14 mouse cellular contexts compared by ENCODE assay signal in the genomic region with DNA sequence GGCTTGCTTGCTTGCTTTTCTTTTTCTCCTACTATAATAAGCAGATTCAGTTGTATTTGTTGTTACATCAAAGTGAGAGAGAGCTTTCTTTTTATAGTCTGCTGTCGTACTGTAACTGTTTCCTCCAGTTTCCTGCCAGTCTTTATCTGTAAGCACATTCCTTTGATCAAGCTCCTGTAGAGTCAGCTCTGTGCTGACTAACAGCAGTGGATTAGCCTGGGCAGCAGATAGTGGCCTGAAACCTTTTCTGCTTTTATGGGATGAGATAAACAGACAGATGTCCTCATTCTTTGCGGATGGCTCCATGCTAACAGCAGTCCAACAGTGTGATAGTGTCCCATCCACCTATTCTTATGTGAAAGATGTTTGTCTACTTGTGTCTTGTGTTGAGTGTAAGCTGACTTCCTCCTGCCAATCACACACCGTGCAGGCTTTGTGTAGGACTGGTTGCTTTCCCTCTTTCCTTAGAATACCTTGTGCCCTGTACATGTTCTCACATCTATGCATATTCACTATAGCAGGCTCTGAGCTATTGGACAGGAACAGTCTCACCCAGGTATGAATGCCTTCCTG.
DNase-seq lines count a peak whose midpoint lies in the region; ATAC-seq and TF ChIP-seq lines count a peak whose summit lies in the region.
"Had no signal": no experiment of that assay in that cellular context is flagged by ENCODE, and none has a peak within 500 bp of the region (broad histone marks: within the 10 kb centered on the region; RNA-seq: fewer than 3 reads in every experiment).

No protein-coding gene starts in this region.

- no peak overlapping the region for H3K9ac ChIP-seq in heart, embryonic 14.5 days (ENCODE audit: low read length)
- no peak overlapping the region for H3K9ac ChIP-seq in heart, adult 2 months (ENCODE audit: low read depth, low read length)
- no peak overlapping the region; the same call in none of the 2 replicates for H3K9ac ChIP-seq in liver, embryonic 14.5 days (replicated peaks)
- H3K9ac ChIP-seq in forebrain, embryonic 11.5 days (ENCODE audit: low read length): no peak overlapping the region
- H3K9ac ChIP-seq: forebrain, embryonic 13.5 days; midbrain, embryonic 12.5 days; neural tube, embryonic 12.5 days had no signal

- no peaks in the 10 kb centered on the region for H3K79me2 ChIP-seq in heart, adult 2 months (replicated peaks; ENCODE audit: control insufficient read depth, insufficient read depth, low read length)

- TF ChIP-seq EP300 in heart, adult 2 months (IDR thresholded peaks at IDR 0.05; ENCODE audit: insufficient read depth, low read depth, low read length): no peak
- peak; percentile 95 for TF ChIP-seq EP300 in liver, embryonic 14.5 days (IDR thresholded peaks at IDR 0.05; ENCODE audit: low read depth)

- H3K27me3 ChIP-seq in heart, embryonic 14.5 days (ENCODE audit: control insufficient read depth, insufficient read depth, low read length): no peaks in the 10 kb centered on the region
- no peaks in the 10 kb centered on the region for H3K27me3 ChIP-seq in heart, adult 2 months (ENCODE audit: control insufficient read depth, insufficient read depth, low read length)
- no peaks in the 10 kb centered on the region for H3K27me3 ChIP-seq in liver, embryonic 14.5 days (ENCODE audit: control insufficient read depth, insufficient read depth, low read length)
- H3K27me3 ChIP-seq in forebrain, embryonic 11.5 days (ENCODE audit: control insufficient read depth, insufficient read depth, low read length): no peaks in the 10 kb centered on the region
- H3K27me3 ChIP-seq: forebrain, embryonic 13.5 days; midbrain, embryonic 12.5 days; neural tube, embryonic 12.5 days had no signal

- 14% methylated on average over 3 of the region's 3 CpGs for WGBS in heart, embryonic 14.5 days
- 22% methylated on average over 3 of the region's 3 CpGs for WGBS in heart, adult 2 months
- 12% methylated on average over 3 of the region's 3 CpGs for WGBS in liver, embryonic 14.5 days (ENCODE audit: insufficient replicate concordance)
- 84% methylated on average over 3 of the region's 3 CpGs for WGBS in forebrain, embryonic 11.5 days

- H3K4me1 ChIP-seq in heart, embryonic 14.5 days (ENCODE audit: control insufficient read depth in 2 of 2, insufficient read depth in 2 of 2, low read length in 2 of 2): peaks cover 3 to 12% of the 10 kb centered on the region in 2 experiments
- H3K4me1 ChIP-seq in heart, adult 2 months (ENCODE audit: control insufficient read depth, insufficient read depth, low read length): no peaks in the 10 kb centered on the region; the same call in 1 of the 2 replicates
- H3K4me1 ChIP-seq in liver, embryonic 14.5 days (replicated peaks; ENCODE audit: control insufficient read depth in 2 of 2, insufficient read depth in 2 of 2, low read length in 1 of 2): peaks cover 16 to 17% of the 10 kb centered on the region in 2 experiments
- no peaks in the 10 kb centered on the region for H3K4me1 ChIP-seq in forebrain, embryonic 11.5 days (replicated peaks; ENCODE audit: control insufficient read depth, insufficient read depth, low read length)
- H3K4me1 ChIP-seq: forebrain, embryonic 13.5 days; midbrain, embryonic 12.5 days; neural tube, embryonic 12.5 days had no signal

- no peak; the same call in 1 of the 2 replicates for ATAC-seq in heart, embryonic 14.5 days (ENCODE audit: insufficient number of reproducible peaks, insufficient read depth, low FRiP score, low read depth)
- peak; percentile 97 for ATAC-seq in liver, embryonic 14.5 days (ENCODE audit: insufficient read depth)
- ATAC-seq in forebrain, embryonic 11.5 days (replicated peaks; ENCODE audit: low FRiP score): no peak
- ATAC-seq: forebrain, embryonic 13.5 days had no signal

- H3K27ac ChIP-seq in heart, embryonic 14.5 days (replicated peaks in 1 of 2; ENCODE audit: control insufficient read depth in 1 of 2, insufficient read depth in 1 of 2, low read depth in 2 of 2, low read length in 2 of 2): peak overlapping the region; percentile 56 to 67
- H3K27ac ChIP-seq in heart, adult 2 months: no peak overlapping the region
- peak overlapping the region; percentile 73 for H3K27ac ChIP-seq in liver, embryonic 14.5 days
- H3K27ac ChIP-seq in forebrain, embryonic 11.5 days (ENCODE audit: low read depth, low read length): no peak overlapping the region
- H3K27ac ChIP-seq: forebrain, embryonic 13.5 days; midbrain, embryonic 12.5 days; neural tube, embryonic 12.5 days had no signal

- peaks cover 65% of the 10 kb centered on the region for H3K36me3 ChIP-seq in heart, embryonic 14.5 days (ENCODE audit: control insufficient read depth, insufficient read depth, low read length)
- H3K36me3 ChIP-seq in heart, adult 2 months (ENCODE audit: control insufficient read depth, insufficient read depth, low read length): no peaks in the 10 kb centered on the region
- peaks cover 22% of the 10 kb centered on the region for H3K36me3 ChIP-seq in liver, embryonic 14.5 days (replicated peaks; ENCODE audit: control insufficient read depth, insufficient read depth, low read depth)
- peaks cover 2% of the 10 kb centered on the region; the same call in 1 of the 2 replicates for H3K36me3 ChIP-seq in forebrain, embryonic 11.5 days (ENCODE audit: control insufficient read depth, insufficient read depth, low read length)

- H3K4me3 ChIP-seq in heart, embryonic 14.5 days (ENCODE audit: control insufficient read depth in 1 of 2, insufficient read depth in 1 of 2, low read depth in 1 of 2, low read length in 2 of 2): no peak overlapping the region
- no peak overlapping the region for H3K4me3 ChIP-seq in heart, adult 2 months
- H3K4me3 ChIP-seq in liver, embryonic 14.5 days (ENCODE audit: insufficient read depth in 1 of 2, low read depth in 2 of 2, low read length in 2 of 2): no peak overlapping the region
- no peak overlapping the region for H3K4me3 ChIP-seq in forebrain, embryonic 11.5 days (ENCODE audit: low read depth, low read length)
- H3K4me3 ChIP-seq: forebrain, embryonic 13.5 days; midbrain, embryonic 12.5 days; neural tube, embryonic 12.5 days had no signal

- intact Hi-C loops in heart, adult 2 months (cut with DNase I): loop anchor here (10.0 kb wide), 1 partner anchor 194 kb away; no protein-coding TSS in a partner anchor

- no peak for TF ChIP-seq POLR2A in heart, adult 2 months (IDR thresholded peaks at IDR 0.05; ENCODE audit: insufficient read depth, low read depth, low read length)

- no peak for TF ChIP-seq CTCF in heart, adult 2 months (IDR thresholded peaks at IDR 0.05)
- no peak for TF ChIP-seq CTCF in liver, embryonic 14.5 days (IDR thresholded peaks at IDR 0.05; ENCODE audit: low read depth)

- H3K4me2 ChIP-seq in heart, embryonic 14.5 days (ENCODE audit: low read length): no peak overlapping the region
- peak overlapping the region; percentile 35 for H3K4me2 ChIP-seq in liver, embryonic 14.5 days (ENCODE audit: low read depth)
- no peak overlapping the region for H3K4me2 ChIP-seq in forebrain, embryonic 11.5 days (ENCODE audit: low read depth, low read length, severe bottlenecking)
- H3K4me2 ChIP-seq: forebrain, embryonic 13.5 days; midbrain, embryonic 12.5 days; neural tube, embryonic 12.5 days had no signal

- no peaks in the 10 kb centered on the region for H3K9me3 ChIP-seq in heart, embryonic 14.5 days (ENCODE audit: control insufficient read depth, low read length)
- no peaks in the 10 kb centered on the region for H3K9me3 ChIP-seq in liver, embryonic 14.5 days (ENCODE audit: control insufficient read depth, low read length)
- H3K9me3 ChIP-seq in forebrain, embryonic 11.5 days (ENCODE audit: control insufficient read depth, low read length): no peaks in the 10 kb centered on the region
- H3K9me3 ChIP-seq: forebrain, embryonic 13.5 days; midbrain, embryonic 12.5 days; neural tube, embryonic 12.5 days had no signal

- no peak for DNase-seq in heart, adult 2 months
- peak; percentile 83 for DNase-seq in 416B (ENCODE audit: low read depth)
- peak; percentile 31 for DNase-seq in c-Kit-negative CD71-positive TER-119-positive erythroid progenitor cells, embryonic 14.5 days (ENCODE audit: low read depth, low spot score)
- peak; percentile 54 to 68 (median 67) for DNase-seq in liver, embryonic 14.5 days (ENCODE audit: low read depth in 3 of 3, low spot score in 3 of 3)
- no peak for DNase-seq in forebrain, embryonic 11.5 days (ENCODE audit: low spot score)
- no peak for DNase-seq in cerebellum, adult 11-12 months
- no peak for DNase-seq in kidney, adult 8-10 months
- DNase-seq: gastrocnemius, postnatal 36 days; kidney, postnatal 25 days; lung, adult 2 months had no signal

Comparison
In these comparisons a context has a peak if more than half of its experiments do, and no peak if none do; other contexts are left out.
1. H3K27ac ChIP-seq: peak in heart, embryonic 14.5 days (2 of 2) and liver, embryonic 14.5 days (single experiment); none in heart, adult 2 months (single experiment) and forebrain, embryonic 11.5 days (single experiment).
2. DNase-seq: peak in 416B (single experiment), c-Kit-negative CD71-positive TER-119-positive erythroid progenitor cells, embryonic 14.5 days (single experiment) and liver, embryonic 14.5 days (3 of 3); none in heart, adult 2 months (0 of 2), forebrain, embryonic 11.5 days (single experiment), cerebellum, adult 11-12 months (single experiment) and kidney, adult 8-10 months (0 of 2).